Mouse (Mus musculus): ENCODE measurements at regions not wholly inside any gene's neighbourhood (a gene's known extent, or its start where the extent isn't known, plus 50 kb on each side); places are given as distances from the start of the nearest gene placed in this dataset.

GRCm38 (mm10) chr13:102122341-102122740 is 354.3 kb upstream of the Pik3r1 start:
- Histone ChIP-seq H3K27ac (ENCODE audit: insufficient read depth, low read depth, low read length) (no peak overlapping the region), H3K27me3 (replicated peaks; ENCODE audit: control insufficient read depth, insufficient read depth, low read length) (no peaks in the 10 kb centered on the region), H3K4me1 (ENCODE audit: control insufficient read depth, insufficient read depth, low read length) (no peaks in the 10 kb centered on the region), H3K36me3 (ENCODE audit: control insufficient read depth, insufficient read depth, low read length) (no peaks in the 10 kb centered on the region), H3K4me3 (ENCODE audit: insufficient read depth, low read depth, low read length) (no peak overlapping the region)
- TF ChIP-seq CTCF (conservative IDR thresholded peaks at IDR 0.05; ENCODE audit: insufficient read depth, insufficient read length, low read depth, low read length): no peak
- TF ChIP-seq POLR2A (IDR thresholded peaks at IDR 0.05; ENCODE audit: low read depth, low read length): no peak
- DNase-seq: no peak
- WGBS: 93% methylated on average over 6 of the region's 6 CpGs

- no peak overlapping the region for H3K27ac ChIP-seq (ENCODE audit: insufficient read depth, low read depth, low read length)
- H3K4me1 ChIP-seq (ENCODE audit: control insufficient read depth, insufficient read depth, low read length): no peaks in the 10 kb centered on the region
- no peaks in the 10 kb centered on the region for H3K27me3 ChIP-seq (replicated peaks; ENCODE audit: control insufficient read depth, insufficient read depth, low read length)
- 69% methylated on average over 4 of the region's 4 CpGs for WGBS
- H3K4me3 ChIP-seq (ENCODE audit: insufficient read depth, low read depth, low read length): no peak overlapping the region
- TF ChIP-seq POLR2A (IDR thresholded peaks at IDR 0.05; ENCODE audit: low read depth, low read length): no peak
- TF ChIP-seq CTCF (conservative IDR thresholded peaks at IDR 0.05; ENCODE audit: insufficient read depth, insufficient read length, low read depth, low read length): no peak
- no peaks in the 10 kb centered on the region for H3K36me3 ChIP-seq (ENCODE audit: control insufficient read depth, insufficient read depth, low read length)
- no peak for DNase-seq
Observed at GRCm38 (mm10) chr13:102127933-102128430, 360.0 kb upstream of the Pik3r1 start.

- no peaks in the 10 kb centered on the region for H3K4me1 ChIP-seq (ENCODE audit: control insufficient read depth, insufficient read depth, low read length)
- no peaks in the 10 kb centered on the region for H3K36me3 ChIP-seq (ENCODE audit: control insufficient read depth, insufficient read depth, low read length)
- DNase-seq: no peak
- H3K27me3 ChIP-seq (replicated peaks; ENCODE audit: control insufficient read depth, insufficient read depth, low read length): no peaks in the 10 kb centered on the region
- WGBS: 87% methylated on average over 2 of the region's 2 CpGs
- no peak overlapping the region for H3K4me3 ChIP-seq (ENCODE audit: insufficient read depth, low read depth, low read length)
- no peak overlapping the region for H3K27ac ChIP-seq (ENCODE audit: insufficient read depth, low read depth, low read length)
- no peak for TF ChIP-seq POLR2A (IDR thresholded peaks at IDR 0.05; ENCODE audit: low read depth, low read length)
- TF ChIP-seq CTCF (conservative IDR thresholded peaks at IDR 0.05; ENCODE audit: insufficient read depth, insufficient read length, low read depth, low read length): no peak
Observed at GRCm38 (mm10) chr13:102131459-102131858, 363.4 kb upstream of the Pik3r1 start.

DNA sequence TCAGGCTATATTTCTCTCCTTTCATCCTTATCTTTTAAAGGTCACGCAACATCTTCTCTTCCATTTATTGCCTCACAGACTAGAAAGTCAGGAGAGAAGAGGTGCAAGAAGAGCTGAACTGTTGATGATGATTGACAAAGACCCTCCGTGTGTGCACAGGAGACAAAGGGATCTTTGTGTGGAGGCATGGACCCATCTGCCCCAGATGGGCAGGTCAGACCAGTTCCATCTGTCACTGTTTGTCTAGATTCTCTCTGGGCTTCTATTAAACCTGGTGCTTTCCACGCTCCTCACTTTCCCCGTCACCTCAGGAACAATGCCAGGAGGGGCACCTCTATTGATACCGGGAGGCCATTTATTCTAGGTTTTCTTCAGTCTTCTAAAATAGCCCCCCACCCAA is 364.1 kb upstream of the Pik3r1 start:
- Histone ChIP-seq H3K4me1 (ENCODE audit: control insufficient read depth, insufficient read depth, low read length) (no peaks in the 10 kb centered on the region), H3K27me3 (replicated peaks; ENCODE audit: control insufficient read depth, insufficient read depth, low read length) (no peaks in the 10 kb centered on the region), H3K4me3 (ENCODE audit: insufficient read depth, low read depth, low read length) (no peak overlapping the region), H3K27ac (ENCODE audit: insufficient read depth, low read depth, low read length) (no peak overlapping the region), H3K36me3 (ENCODE audit: control insufficient read depth, insufficient read depth, low read length) (no peaks in the 10 kb centered on the region)
- 90% methylated on average over 5 of the region's 5 CpGs for WGBS
- no peak for TF ChIP-seq CTCF (conservative IDR thresholded peaks at IDR 0.05; ENCODE audit: insufficient read depth, insufficient read length, low read depth, low read length)
- no peak for TF ChIP-seq POLR2A (IDR thresholded peaks at IDR 0.05; ENCODE audit: low read depth, low read length)
- DNase-seq: no peak

DNA sequence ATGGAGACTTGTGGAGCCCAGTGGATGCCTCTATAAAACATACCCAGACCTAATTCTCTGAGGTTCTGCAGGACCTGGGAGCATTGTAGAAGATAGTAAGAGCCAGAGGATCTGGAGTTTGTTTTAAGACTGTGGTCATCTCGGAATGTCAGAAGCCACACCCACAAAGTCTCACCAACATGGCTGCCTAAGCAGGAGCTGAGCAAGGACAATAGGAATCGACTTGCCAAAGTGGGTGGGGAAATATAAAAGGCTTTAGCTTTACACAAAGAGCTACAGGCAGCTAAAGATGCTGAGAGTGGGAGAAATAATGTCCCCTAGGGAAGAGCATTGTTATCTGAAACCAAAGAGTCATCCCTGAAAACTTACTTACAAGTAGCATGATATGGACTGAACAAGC is 364.7 kb upstream of the Pik3r1 start:
- H3K27ac ChIP-seq (ENCODE audit: insufficient read depth, low read depth, low read length): no peak overlapping the region
- H3K27me3 ChIP-seq (replicated peaks; ENCODE audit: control insufficient read depth, insufficient read depth, low read length): no peaks in the 10 kb centered on the region
- TF ChIP-seq POLR2A (IDR thresholded peaks at IDR 0.05; ENCODE audit: low read depth, low read length): no peak
- no peak for TF ChIP-seq CTCF (conservative IDR thresholded peaks at IDR 0.05; ENCODE audit: insufficient read depth, insufficient read length, low read depth, low read length)
- whole genome bisulfite sequencing: 55% methylated on average over 2 of the region's 2 CpGs
- no peaks in the 10 kb centered on the region for H3K36me3 ChIP-seq (ENCODE audit: control insufficient read depth, insufficient read depth, low read length)
- DNase-seq: no peak
- no peaks in the 10 kb centered on the region for H3K4me1 ChIP-seq (ENCODE audit: control insufficient read depth, insufficient read depth, low read length)
- H3K4me3 ChIP-seq (ENCODE audit: insufficient read depth, low read depth, low read length): no peak overlapping the region

DNA sequence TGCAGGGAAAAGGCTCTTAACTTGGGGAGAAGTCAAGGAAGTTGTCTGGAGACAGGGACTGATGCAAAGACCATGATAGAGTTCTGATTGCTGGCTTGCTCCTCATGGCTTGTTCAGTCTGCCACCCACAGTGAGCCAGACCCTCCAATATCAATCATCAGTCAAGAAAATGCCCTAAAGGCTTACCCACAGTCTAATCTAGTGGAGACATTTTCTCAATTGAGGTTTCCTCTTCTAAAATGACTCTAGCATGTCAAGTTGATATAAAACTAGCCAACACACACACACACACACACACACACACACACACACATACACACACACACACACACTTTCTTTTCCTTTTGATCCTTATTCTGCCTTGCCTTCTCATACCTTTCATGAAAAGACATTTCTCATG is 367.2 kb upstream of the Pik3r1 start:
- TF ChIP-seq POLR2A (IDR thresholded peaks at IDR 0.05; ENCODE audit: low read depth, low read length) (no peak), CTCF (conservative IDR thresholded peaks at IDR 0.05; ENCODE audit: insufficient read depth, insufficient read length, low read depth, low read length) (no peak)
- H3K27me3 ChIP-seq (replicated peaks; ENCODE audit: control insufficient read depth, insufficient read depth, low read length): no peaks in the 10 kb centered on the region
- H3K4me1 ChIP-seq (ENCODE audit: control insufficient read depth, insufficient read depth, low read length): no peaks in the 10 kb centered on the region
- no peak overlapping the region for H3K27ac ChIP-seq (ENCODE audit: insufficient read depth, low read depth, low read length)
- no peak overlapping the region for H3K4me3 ChIP-seq (ENCODE audit: insufficient read depth, low read depth, low read length)
- no peaks in the 10 kb centered on the region for H3K36me3 ChIP-seq (ENCODE audit: control insufficient read depth, insufficient read depth, low read length)
- no peak for DNase-seq

- H3K27me3 ChIP-seq (replicated peaks; ENCODE audit: control insufficient read depth, insufficient read depth, low read length): no peaks in the 10 kb centered on the region
- WGBS: 92% methylated on average over 7 of the region's 7 CpGs
- no peak for TF ChIP-seq CTCF (conservative IDR thresholded peaks at IDR 0.05; ENCODE audit: insufficient read depth, insufficient read length, low read depth, low read length)
- no peak for TF ChIP-seq POLR2A (IDR thresholded peaks at IDR 0.05; ENCODE audit: low read depth, low read length)
- H3K36me3 ChIP-seq (ENCODE audit: control insufficient read depth, insufficient read depth, low read length): no peaks in the 10 kb centered on the region
- DNase-seq: no peak
- no peaks in the 10 kb centered on the region for H3K4me1 ChIP-seq (ENCODE audit: control insufficient read depth, insufficient read depth, low read length)
- H3K27ac ChIP-seq (ENCODE audit: insufficient read depth, low read depth, low read length): no peak overlapping the region
- no peak overlapping the region for H3K4me3 ChIP-seq (ENCODE audit: insufficient read depth, low read depth, low read length)
Observed at GRCm38 (mm10) chr13:102142986-102143385, 375.0 kb upstream of the Pik3r1 start.

- TF ChIP-seq CTCF (conservative IDR thresholded peaks at IDR 0.05; ENCODE audit: insufficient read depth, insufficient read length, low read depth, low read length): no peak
- TF ChIP-seq POLR2A (IDR thresholded peaks at IDR 0.05; ENCODE audit: low read depth, low read length): no peak
- 74% methylated on average over 2 of the region's 2 CpGs for WGBS
- no peaks in the 10 kb centered on the region for H3K36me3 ChIP-seq (ENCODE audit: control insufficient read depth, insufficient read depth, low read length)
- H3K27ac ChIP-seq (ENCODE audit: insufficient read depth, low read depth, low read length): no peak overlapping the region
- no peaks in the 10 kb centered on the region for H3K4me1 ChIP-seq (ENCODE audit: control insufficient read depth, insufficient read depth, low read length)
- no peak for DNase-seq
- H3K27me3 ChIP-seq (replicated peaks; ENCODE audit: control insufficient read depth, insufficient read depth, low read length): no peaks in the 10 kb centered on the region
- no peak overlapping the region for H3K4me3 ChIP-seq (ENCODE audit: insufficient read depth, low read depth, low read length)
Observed at GRCm38 (mm10) chr13:102143848-102144247, 375.8 kb upstream of the Pik3r1 start.
